Mouse (Mus musculus) B cell, adult 62 days (primary cell): ENCODE measurements around the gene Creg1. TPM values are rescaled to one million over a fixed set of nuclear protein-coding genes. Genes with fewer than 3 reads are reported as not detected.

Experiments used
- total RNA-seq: library from RNA; stranded (reverse); gene quantifications from 4 replicates; pipeline ENCODE4 v1.2.4, GENCODE M21; 2023

Creg1 gene
- total RNA-seq = 9.0 to 13.6 TPM (median 11.9 TPM) in 4 replicates

DNA sequence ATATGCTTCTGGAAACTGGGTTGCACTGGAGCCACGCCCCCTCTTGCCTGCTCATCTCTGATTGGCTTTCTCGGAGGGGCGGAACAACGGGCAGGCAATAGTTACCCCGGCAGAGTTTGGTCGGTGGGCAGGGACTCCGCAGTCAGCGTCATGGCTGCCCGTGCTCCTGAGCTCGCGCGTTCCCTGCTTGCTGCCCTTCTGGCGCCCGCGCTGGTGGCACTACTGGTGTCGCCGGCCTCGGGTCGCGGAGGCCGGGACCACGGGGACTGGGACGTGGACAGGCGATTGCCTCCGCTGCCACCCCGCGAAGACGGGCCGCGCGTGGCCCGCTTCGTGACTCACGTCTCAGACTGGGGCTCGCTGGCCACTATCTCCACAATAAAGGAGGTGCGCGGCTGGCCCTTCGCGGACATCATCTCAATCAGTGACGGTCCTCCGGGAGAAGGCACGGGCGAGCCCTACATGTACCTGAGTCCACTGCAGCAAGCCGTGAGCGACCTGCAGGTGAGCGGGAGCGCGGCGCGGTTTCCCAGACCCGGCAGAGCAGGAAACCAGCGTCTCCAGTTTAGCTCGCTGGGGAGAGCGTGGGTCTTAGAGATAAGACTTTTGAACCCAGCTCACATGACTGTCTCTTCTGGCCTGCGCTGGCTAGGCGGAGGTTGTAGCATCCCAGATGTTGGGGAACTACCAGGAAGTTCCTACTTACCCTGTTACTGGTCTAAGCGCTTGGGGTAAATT lies at the start of gene Creg1:
TSS of gene Creg1 (plus strand) at position 112 of the 738 bp plus-strand sequence.

DNA sequence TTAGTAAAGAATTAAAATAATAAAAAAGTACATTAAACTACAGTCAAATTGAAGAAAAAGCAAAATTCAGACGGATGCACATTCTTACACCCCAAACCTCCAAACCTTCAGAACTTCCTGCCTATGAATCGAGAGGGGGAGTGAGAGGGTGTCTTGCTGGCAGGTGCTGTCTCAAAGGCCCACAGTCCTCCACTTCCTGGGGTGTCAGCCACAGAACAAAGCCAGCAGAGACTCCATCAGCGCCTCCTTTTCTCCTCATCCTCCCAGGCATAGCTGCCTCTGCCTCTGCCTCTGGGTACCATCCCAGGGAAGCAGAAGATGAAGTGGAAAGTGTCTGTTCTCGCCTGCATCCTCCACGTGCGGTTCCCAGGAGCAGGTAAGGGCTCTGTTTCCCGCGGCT lies 25.0 kb downstream of the Creg1 start, which contains the start of gene Cd247:
TSS of gene Cd247 (plus strand) at position 171 of the 400 bp plus-strand sequence.

Other genes with a start within 250 kb of the Creg1 start
- 0.40 to 0.52 TPM in 2 of 4 replicates, not detected in the others for gene Mpzl1, start 129.2 kb upstream of the Creg1 start, total RNA-seq
- 275 to 285 TPM (median 277 TPM) in 4 replicates for gene Rcsd1, start 54.0 kb upstream of the Creg1 start, total RNA-seq
- gene Cd247, start 24.9 kb downstream of the Creg1 start, total RNA-seq = 1.7 to 2.5 TPM (median 2.0 TPM) in 4 replicates
- gene Pou2f1, start 238.9 kb downstream of the Creg1 start, total RNA-seq = 72.6 to 83.5 TPM (median 75.1 TPM) in 4 replicates